Mouse (Mus musculus) thymus, postnatal 25 days (tissue): ENCODE results near the gene Ccnc.
"Not testable (repeated sequence)": the region's sequence is repeated elsewhere in the genome, so short reads cannot be mapped to it uniquely, and the experiment has no call there.

ENCODE experiments used
- DNase-seq: peaks from one replicate; pipeline ENCODE4 v3.0.0; 2022

Ccnc gene

DNA sequence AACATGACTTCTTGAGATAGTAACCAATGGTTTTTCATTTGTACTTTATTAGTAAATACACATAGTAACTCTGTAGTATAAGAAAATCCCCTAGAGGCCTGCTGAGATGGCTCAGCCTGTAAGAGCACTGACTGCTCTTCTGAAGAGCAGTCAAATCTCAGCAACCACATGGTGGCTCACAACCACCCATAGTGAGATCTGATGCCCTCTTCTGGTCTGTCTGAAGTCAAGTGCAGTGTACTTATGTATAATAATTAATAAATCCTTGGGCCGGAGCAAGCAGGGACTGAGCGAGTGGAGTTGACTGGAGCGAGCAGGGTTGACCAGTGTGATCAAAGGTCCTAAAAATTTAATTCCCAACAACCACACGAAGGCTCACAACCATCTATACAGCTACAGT lies 11.7 kb downstream of the Ccnc start:
- no peak for DNase-seq

DNA sequence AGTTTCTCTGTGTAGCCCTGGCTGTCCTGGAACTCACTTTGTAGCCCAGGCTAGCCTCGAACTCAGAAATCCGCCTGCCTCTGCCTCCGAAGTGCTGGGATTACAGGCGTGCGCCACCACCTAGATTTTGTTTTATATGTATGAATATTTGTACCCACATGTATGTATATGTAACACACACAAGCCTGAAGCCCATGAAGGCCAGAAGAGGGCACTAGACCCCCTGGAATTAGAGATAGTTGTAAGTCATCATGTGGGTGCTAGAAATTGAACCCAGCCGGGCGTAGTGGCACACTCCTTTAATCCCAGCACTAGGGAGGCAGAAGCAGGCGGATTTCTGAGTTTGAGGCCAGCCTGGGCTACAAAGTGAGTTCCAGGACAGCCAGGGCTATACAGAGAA lies 16.6 kb downstream of the Ccnc start:
- DNase-seq, result not testable (repeated sequence)

DNA sequence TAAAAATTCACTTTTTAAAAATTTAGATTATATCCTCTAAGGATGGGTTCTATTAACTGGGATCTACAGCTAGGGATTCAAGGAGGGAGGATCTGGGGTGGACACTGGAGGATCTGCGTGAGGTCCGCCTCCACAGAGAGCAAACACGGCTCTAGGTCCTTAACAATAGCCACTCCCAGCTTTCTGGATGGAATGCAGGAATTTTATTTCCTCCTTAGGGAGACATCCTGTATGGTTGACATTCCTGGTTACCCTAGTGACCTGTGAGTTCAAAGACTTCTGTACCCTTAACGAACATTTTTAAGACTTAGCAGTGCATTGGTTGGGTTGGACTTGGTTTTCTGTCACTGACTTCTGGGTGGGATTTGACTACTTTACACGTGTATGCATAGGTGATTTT lies 18.2 kb downstream of the Ccnc start:
- no peak for DNase-seq

DNA sequence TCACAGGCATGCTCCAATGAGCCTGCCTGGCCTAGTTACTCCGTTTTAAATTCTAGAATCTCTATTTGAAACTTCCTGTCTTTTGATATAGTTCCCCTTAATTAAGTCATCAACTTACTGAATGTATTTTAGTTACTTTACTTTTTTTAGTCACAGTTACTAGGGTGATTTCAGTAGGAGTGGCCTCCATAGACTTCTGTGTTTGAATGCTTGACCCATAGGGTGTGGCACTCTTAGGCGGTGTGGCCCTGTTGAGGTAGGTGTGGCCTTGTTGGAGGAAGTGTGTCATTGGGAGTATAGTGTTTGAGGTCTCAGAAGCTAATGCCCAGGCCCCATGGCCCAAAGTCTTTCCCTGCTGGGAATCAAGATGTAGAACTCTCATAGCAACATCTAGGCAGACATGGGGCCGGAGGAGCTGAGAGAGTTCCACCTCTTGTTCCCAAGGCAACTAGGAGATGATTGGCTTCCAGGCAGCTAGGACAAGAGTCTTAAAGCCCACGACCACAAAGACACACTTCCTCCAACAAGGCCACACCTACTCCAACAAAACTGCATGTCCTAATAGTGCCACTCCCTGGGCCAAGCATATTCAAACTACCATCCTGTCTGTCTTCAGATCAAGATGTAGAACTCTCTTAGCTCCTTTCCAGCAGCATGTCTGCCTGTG lies 27.8 kb downstream of the Ccnc start:
- DNase-seq, result no peak

DNA sequence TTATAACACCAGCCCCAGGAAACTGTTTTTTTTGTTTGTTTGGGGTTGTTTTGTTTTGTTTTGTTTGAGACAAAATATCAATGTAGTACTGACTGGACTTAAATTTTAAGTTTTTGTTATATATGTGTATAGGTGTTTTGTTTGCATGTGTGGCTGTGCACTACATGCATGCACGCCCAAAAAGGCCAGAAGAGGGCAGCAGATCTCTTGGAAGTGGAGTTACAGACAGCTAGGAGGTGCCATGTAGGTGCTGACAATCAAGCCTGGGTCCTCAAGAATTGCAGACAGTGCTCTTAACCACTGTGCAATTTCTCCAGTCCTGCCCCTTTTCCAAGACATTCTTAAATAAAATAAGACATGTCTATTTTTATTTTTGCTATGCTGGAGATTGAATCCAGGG lies 31.4 kb downstream of the Ccnc start:
- peak; percentile 9 for DNase-seq

DNA sequence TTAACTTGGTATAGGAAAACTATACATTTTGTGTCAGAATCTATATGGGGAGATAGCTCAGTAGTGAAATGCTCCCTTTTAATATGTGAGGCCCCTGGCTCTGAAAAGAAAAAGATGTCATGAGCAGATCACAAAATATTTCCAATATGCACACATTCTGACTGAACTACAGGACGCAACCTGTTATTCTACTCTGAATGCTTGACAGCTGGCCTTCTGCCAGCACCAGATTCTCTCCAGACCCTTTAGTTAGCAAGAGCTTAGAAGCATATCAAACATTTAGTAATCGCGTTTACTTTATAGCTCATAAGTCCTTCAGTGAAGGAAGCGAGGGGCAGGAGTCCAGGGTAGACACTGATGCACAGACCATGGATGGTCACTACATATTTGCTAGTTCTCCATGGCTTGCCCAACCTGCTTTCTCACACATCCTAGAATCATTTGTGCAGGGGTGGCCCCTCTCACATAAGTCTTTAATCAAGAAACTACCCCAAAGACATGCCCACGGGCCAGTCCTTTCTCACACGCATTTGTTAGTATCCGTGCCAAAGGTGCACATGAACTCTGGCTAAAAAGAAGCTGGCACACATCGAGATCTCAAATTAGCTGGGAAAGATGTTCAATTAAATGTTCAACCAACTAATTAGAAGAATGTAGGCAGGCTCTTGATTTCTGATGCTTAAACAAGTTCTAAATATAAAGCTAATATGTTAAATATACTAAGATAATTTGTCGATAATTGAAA lies 34.1 kb downstream of the Ccnc start:
- no peak for DNase-seq

DNA sequence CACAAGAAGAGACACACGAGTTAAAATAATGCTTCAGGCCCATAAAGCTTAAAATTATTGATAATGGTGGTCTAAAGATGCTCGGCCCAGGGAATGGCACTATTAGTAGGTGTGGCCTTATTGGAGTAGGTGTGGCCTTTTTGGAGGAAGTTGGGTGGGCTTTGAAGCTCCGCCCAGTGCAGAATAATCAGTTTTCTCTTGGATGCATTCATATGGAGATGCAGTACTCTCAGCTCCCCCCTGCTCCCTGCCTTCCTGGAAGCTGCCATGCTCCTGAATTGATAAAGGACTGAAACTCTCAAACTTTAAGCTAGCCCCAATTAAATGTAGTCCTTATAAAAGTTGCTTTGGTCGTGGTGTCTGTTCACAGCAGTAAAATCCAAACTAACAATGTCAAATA lies 36.3 kb downstream of the Ccnc start:
- DNase-seq, result no peak

DNA sequence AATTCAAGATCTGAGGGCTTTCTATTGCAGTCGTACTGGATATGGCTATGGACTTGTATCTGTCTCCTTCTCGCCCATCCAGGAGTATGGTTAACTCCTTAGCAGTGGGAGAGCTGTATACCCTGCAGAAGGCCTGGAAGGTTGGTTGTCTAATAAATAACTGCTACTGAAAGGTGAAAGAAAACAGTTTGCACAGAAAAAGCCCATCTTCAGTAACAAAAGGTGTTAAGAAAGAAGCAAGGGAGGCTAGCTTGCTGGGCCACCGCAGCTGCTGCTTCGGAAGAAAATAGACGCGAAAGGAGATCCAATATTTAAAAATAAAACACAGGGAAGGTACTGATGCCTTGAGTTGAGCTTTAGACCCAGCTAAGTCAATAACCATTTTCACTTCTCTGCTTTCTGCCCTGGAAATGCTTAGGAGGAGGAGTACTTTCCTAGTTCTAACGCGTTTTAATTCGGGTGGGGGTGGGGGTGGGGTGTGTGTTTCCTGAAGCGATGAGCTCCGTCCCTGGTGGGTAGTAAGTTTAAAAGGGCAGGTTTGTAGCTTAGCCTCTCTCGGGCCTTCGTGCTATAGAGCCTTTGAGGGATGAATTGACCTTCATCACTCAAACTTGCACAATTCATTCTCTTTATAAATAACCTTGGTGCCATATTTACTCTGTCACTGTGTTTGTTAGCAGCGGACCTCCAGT lies 38.8 kb downstream of the Ccnc start:
- DNase-seq, result no peak

DNA sequence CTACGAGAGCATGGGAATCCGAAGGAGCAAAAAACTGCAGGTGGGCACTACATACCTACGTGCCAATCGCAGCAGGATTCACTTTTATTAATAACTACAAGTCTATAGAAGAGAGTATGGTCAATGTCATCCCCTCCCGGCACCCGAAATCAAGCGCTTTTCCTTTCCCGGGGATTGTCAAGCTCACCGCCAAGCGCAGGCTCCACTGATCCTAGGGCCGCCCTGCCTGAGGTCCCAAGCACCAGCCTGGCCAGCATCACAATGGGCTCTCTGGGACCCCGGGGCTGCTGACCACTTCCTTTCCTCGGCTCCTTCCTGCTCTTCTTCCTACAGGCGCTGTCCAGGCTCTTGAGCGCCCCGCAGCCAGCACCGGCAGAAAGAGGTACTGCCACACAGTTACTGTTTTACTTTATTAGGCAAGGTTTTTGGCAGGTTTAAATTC lies 39.4 kb downstream of the Ccnc start, which contains the start of the genes Usp45 and Tstd3:
Usp45 (plus strand) TSS at position 294 of the 442 bp plus-strand sequence.
Tstd3 (minus strand) TSS at position 350 of the 442 bp plus-strand sequence.
- peak; percentile 77 for DNase-seq

DNA sequence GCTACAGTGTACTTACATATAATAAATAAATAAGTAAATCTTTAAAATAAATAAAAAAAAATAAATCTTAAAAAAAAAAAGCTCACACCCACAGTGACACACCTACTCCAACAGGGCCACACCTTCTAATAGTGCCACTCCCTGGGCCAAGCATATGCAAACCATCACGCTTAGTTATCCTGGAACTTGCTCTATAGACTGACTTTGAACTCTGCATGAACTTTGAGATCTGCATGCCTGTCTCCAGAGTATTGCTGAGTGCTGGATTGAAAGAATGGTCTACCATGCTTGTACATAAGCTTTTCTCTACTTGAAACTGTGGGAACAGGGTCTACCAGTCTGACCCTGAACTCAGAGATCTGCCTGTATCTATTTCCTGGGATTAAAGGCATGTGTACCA lies 43.6 kb downstream of the Ccnc start:
- DNase-seq, result no peak

DNA sequence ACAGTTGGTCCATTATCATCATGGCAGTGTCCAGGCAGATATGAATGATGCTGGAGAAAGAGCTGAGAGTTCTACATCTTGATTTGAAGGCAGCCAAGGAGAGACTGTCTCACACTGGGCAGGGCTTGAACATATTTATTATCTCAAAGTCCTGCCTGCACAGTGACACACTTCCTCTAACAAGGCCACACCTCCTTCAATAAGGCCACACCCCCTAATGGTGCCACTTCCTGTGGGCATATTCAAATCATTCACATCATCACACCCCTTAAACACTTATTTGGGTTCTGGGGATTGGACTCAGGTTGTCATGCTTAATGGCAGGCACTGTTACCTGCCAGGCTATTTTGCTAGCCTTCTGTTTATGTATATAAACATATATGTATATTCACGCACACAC lies 44.8 kb downstream of the Ccnc start:
- no peak for DNase-seq

DNA sequence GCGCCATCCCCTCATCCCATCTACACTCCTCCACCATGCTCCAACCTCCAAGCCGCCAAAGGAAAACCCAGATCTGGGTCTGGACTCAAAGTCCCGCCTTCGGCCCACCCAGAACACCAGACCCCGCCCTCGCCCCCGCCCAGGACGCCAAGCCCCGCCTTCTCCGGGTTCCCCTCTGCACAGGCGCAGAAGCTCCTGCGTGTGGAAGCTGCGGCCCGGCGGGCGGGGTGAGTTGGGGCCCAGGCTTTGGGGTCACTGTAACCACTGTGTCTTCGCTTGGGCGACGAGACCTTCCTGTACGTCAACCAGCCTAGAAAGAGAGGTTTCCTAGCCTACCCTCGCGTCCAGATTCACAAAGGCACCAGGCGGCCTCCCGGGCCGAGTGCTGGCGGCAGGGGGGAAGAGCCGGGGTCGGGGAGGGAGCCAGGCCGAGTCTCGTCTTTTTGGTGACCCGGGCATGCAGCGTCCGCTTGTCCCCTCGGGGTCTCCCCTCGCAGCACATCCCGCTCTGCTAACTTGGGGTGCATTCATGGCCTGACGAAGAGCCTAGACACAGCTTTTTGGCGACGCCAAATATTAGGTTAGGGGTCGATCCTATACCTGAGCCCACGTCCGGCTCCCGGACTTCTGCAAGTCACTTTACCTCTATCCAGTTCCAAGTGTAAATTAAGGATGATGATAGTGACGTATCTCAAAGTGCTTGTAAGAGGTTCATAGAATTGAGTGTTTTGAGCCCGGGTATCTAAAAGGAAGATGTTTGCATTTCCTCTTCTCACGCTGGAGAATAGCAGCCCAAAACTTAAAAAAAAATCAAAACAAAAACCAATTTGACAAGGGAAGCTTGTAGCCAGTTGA lies 48.8 kb downstream of the Ccnc start:
- DNase-seq, result peak; percentile 91

DNA sequence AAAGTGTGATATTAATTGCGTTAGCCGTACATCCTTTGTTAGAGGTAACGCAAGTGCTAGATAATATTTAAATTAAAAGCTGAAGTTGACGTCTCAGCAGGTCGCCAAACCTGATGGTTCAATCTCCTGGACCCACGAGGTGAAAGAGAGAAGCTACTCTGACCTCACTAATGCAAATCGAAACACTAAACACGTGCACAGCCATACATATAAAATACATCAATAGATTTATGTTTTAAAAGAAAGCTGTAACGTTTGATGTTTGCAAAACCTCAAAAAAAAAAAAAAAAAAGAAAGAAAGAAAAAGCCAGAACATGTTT lies 49.4 kb downstream of the Ccnc start:
- DNase-seq, result no peak

DNA sequence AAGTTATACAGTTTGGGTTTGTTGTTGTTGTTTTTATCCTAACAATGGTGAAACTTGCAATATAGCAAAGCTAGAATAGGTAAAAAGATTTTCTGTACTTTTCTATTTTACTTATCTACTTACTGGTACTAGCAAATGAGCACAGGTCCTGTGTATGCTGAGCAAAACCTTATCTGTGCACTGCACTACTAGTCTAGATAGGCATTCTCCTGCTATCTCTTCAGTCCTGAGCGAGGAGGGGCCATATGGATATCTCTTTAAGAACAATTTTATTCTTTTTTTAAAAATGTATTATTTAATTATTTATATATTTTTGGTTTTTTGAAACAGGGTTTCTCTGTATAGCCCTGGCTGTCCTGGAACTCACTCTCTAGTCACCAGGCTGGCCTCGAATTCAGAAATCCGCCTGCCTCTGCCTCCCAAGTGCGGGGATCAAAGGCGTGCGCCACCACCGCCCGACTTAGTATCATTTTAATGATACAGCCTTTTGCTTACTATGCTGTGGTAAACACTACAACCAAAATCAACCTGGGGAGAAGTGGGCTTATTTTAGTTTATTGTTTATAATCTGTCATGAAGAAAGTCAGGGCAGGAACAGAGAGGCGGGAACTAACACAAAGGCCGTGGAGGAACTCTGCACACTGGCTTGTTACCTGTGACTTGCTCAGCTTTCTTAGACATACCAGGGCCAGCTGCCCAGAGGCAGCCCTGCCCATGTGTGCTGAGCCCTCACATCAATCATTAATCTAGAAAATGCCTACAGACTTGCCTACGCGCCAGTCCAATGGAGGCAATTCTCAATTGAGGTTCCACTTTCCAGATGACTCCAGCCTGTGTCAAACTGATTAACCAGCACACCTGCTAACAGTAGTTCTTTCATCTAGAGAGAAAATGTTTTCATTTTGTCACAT lies 53.6 kb downstream of the Ccnc start:
- no peak for DNase-seq

DNA sequence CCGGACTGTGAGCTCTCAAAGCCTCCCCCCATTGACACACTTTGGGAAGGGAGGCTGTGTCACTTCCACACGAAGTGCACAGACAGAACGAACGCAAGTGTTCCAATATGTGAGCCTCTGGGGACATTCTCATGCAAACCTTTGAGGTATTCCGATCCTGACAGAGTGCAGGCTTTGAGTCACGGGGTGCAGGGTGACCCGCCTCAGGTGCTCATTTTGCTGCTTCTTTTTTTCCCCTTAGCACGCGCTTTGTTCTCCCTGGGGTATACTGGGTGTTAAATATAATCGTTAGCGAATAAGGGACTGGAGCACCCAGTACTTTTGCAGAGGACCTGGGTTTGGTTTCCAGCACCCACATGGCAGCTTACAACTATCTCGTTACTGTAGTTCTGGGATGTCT lies 58.8 kb downstream of the Ccnc start:
- DNase-seq, result no peak

DNA sequence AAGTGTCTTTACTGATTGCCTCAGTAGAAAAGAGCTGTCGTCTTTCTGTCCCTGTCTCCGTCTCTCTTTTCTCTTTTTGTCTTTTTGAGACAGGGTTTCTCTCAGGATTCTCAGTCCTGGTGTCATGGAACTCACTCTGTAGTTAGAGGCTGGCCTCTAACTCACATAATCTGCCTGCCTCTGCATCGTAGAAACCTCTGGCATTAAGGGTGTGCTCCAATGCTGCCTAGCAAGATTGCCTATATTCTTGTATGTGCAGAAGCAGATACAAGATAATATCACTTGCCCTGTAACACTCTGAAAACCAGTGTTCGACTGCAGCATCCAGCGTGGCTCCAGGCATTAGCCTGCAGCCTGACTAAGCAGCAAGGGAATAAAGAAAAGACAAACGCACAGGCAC lies 61.4 kb downstream of the Ccnc start:
- DNase-seq, result no peak

DNA sequence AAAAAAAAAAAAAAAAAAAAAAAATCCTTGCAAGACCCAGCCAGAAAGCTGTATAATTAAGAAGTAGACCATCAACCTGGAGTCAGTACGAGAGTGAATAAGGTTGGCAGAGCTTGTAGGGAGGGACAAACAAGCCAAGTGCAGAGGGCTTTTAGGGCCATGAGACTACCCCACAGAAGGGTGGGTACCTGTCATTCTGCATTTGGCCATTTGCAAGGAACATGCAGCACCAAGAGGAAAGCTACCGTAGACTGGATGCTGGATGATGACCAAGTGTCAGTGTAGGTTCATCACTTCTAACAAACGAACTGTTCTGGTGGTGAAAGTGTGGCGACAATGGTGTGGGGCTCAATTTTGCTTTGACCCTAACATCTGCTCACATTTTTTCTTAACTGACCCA lies 62.3 kb downstream of the Ccnc start:
- DNase-seq, result no peak

DNA sequence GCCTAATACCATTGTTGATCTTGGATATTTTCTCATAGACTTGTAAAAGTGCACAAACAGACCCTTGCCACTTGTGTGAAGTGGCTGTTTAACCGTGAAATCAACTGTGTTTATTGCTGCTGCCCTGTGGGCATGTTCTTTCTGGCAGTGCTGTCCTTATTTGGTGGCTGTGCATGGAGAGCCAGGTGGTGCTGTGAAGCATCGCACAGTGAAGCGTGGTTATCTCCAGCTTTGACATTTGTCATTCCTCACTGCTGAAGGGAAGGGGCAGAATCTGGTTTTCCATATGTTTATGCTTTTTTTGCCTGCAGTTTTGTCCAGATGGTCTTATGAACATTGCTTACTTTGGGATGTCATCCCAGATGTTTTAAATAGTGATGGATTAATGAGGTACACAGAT lies 66.1 kb downstream of the Ccnc start:
- no peak for DNase-seq

DNA sequence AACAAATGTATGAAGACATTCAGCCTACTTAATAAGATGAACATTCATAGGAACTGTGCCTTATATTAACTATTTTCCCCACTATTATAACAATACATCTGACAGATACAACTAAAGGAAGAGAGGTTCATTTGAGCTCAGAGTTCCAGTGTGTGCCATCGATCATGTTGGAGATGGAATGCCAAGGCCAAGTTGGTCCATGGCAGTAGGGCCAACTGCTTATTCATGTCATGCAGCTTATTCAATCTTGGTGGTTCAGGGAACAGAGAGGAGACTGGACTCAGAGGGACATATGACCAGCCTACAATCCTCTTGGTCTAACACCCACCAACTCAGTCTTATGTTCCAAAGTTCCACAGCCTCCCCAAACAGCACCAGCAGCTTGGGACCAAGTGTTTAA lies 73.5 kb downstream of the Ccnc start:
- no peak for DNase-seq

DNA sequence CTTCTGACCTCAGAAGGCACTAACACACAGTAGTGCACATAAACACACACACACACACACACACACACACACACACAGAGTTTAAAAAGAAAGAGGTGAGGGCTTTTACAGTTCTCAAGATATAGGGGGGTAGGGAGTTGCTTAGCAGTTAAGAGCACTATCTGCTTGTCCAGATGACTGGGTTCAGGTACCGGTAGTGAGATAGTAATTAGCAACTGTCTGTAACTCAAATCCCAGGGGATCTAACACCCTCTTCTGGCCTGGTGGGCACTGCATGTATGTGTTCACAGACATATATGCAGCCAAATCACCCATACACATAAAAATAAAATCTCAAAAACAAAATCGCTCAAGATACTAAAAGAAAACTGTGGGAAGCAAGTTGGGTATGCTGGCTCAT lies 74.1 kb downstream of the Ccnc start:
- no peak for DNase-seq

DNA sequence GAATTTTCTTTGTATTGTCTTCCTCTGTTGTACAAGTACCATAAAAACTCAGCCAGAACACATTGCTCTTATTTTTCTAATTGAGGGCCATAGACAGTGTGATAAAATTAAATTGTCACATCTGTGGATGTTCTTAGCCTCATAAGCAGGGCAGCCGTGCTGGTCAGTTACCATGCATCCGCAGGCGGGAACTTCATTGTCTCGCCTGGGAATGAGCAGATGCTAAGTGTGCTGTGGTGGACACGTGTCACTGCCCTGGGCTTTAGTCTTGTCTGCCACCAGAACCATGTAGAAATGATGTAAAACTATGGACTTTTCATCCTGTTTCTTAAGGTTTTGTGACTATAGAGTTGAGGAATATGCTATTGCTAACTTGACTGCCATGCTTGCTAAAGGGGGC lies 79.7 kb downstream of the Ccnc start:
- DNase-seq, result no peak
